Mouse (Mus musculus) liver, adult 2 months (tissue): ENCODE measurements around the gene Wnt1.

Experiments
- CTCF ChIP-seq: fragments of 200-500 bp; IDR thresholded peaks from 2 replicates; pipeline ENCODE4 v1.5.1; 2011; ENCODE audit warnings: low read depth, low read length, control low read depth
- POLR2A ChIP-seq: fragments of 200-500 bp; IDR thresholded peaks from 2 replicates; pipeline ENCODE4 v1.6.1; 2011; ENCODE audit warnings: low read length, control low read depth; ENCODE audit not compliant: insufficient read depth; ENCODE audit errors: extremely low read depth

DNA sequence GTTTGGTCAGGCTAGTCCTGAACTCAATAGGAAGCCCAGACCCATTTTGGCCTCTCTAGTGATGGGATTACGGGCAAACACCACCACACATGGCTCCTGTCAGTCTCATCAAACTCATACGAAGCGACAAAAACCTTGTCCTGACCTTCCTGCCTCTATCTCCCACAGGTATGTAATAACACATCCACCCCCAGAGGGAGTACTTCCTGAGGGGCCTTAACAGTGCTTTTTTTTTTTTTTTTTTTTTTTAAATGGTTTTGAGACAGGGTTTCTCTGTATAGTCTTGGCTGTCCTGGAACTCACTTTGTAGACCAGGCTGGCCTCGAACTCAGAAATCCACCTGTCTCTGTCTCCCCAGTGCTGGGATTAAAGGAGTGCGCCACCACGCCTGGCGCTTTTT, 28.5 kb downstream of the Wnt1 start:
- no peak for TF ChIP-seq CTCF
- TF ChIP-seq POLR2A = no peak
